Mouse (Mus musculus): ENCODE measurements around the gene Catsper2. TPM values are rescaled to one million over a fixed set of nuclear protein-coding genes. Genes with fewer than 3 reads are reported as not detected.

Gene Catsper2
- 8.4 and 8.6 TPM in 2 replicates for polyA plus RNA-seq (2012; rRNA removed)

- peak; percentile 89 to 95 for DNase-seq (ENCODE audit: extremely low spot score in 1 of 2, low spot score in 1 of 2)
Observed at GRCm38 (mm10) chr2:121413387-121414042, at the start of gene Catsper2, which contains the start of gene Pdia3. Gene Catsper2 (minus strand): TSS chr2:121413792. Gene Pdia3 (plus strand): TSS chr2:121413775.

- DNase-seq (ENCODE audit: extremely low spot score in 1 of 2, low spot score in 1 of 2) = no peak
Observed at GRCm38 (mm10) chr2:121460071-121460470, 46.5 kb upstream of the Catsper2 start.

- DNase-seq (ENCODE audit: extremely low spot score in 1 of 2, low spot score in 1 of 2) = peak; percentile 61 to 86
Observed at GRCm38 (mm10) chr2:121456692-121457642, 43.4 kb upstream of the Catsper2 start, which contains the start of gene Serinc4. Gene Serinc4 (minus strand): TSS chr2:121456781.

GRCm38 (mm10) chr2:121455534-121455933 lies 41.9 kb upstream of the Catsper2 start:
- DNase-seq (ENCODE audit: extremely low spot score in 1 of 2, low spot score in 1 of 2) = no peak

GRCm38 (mm10) chr2:121453917-121454316 lies 40.3 kb upstream of the Catsper2 start:
- no peak for DNase-seq (ENCODE audit: extremely low spot score in 1 of 2, low spot score in 1 of 2)

GRCm38 (mm10) chr2:121452990-121453389 lies 39.4 kb upstream of the Catsper2 start, which contains the start of gene Hypk:
Gene Hypk (plus strand): TSS chr2:121453290.
- DNase-seq (ENCODE audit: extremely low spot score in 1 of 2, low spot score in 1 of 2) = no peak

GRCm38 (mm10) chr2:121452361-121452760 lies 38.8 kb upstream of the Catsper2 start:
- DNase-seq (ENCODE audit: extremely low spot score in 1 of 2, low spot score in 1 of 2) = no peak

- no peak for DNase-seq (ENCODE audit: extremely low spot score in 1 of 2, low spot score in 1 of 2)
Observed at GRCm38 (mm10) chr2:121450093-121450492, 36.5 kb upstream of the Catsper2 start.

GRCm38 (mm10) chr2:121449545-121450011 lies 36.0 kb upstream of the Catsper2 start:
- peak in 1 of 2 experiments; percentile 38 for DNase-seq (ENCODE audit: extremely low spot score in 1 of 2, low spot score in 1 of 2)

- DNase-seq (ENCODE audit: extremely low spot score in 1 of 2, low spot score in 1 of 2) = peak; percentile 98
Observed at GRCm38 (mm10) chr2:121448739-121449535, 35.3 kb upstream of the Catsper2 start, which contains the start of gene Serf2. Gene Serf2 (plus strand): TSS chr2:121449195.

GRCm38 (mm10) chr2:121448136-121448535 lies 34.5 kb upstream of the Catsper2 start:
- DNase-seq (ENCODE audit: extremely low spot score in 1 of 2, low spot score in 1 of 2) = peak in 1 of 2 experiments; percentile 56

- no peak for DNase-seq (ENCODE audit: extremely low spot score in 1 of 2, low spot score in 1 of 2)
Observed at GRCm38 (mm10) chr2:121447006-121447405, 33.4 kb upstream of the Catsper2 start.

GRCm38 (mm10) chr2:121446506-121446905 lies 32.9 kb upstream of the Catsper2 start:
- no peak for DNase-seq (ENCODE audit: extremely low spot score in 1 of 2, low spot score in 1 of 2)

- no peak for DNase-seq (ENCODE audit: extremely low spot score in 1 of 2, low spot score in 1 of 2)
Observed at GRCm38 (mm10) chr2:121445117-121445516, 31.5 kb upstream of the Catsper2 start.

- DNase-seq (ENCODE audit: extremely low spot score in 1 of 2, low spot score in 1 of 2) = no peak
Observed at GRCm38 (mm10) chr2:121444178-121444577, 30.6 kb upstream of the Catsper2 start, which contains the start of gene Ell3. Gene Ell3 (minus strand): TSS chr2:121444278.

- DNase-seq (ENCODE audit: extremely low spot score in 1 of 2, low spot score in 1 of 2) = no peak
Observed at GRCm38 (mm10) chr2:121443068-121443349, 29.4 kb upstream of the Catsper2 start.

GRCm38 (mm10) chr2:121442259-121443067 lies 28.9 kb upstream of the Catsper2 start:
- no peak for DNase-seq (ENCODE audit: extremely low spot score in 1 of 2, low spot score in 1 of 2)

GRCm38 (mm10) chr2:121441800-121442199 lies 28.2 kb upstream of the Catsper2 start:
- DNase-seq (ENCODE audit: extremely low spot score in 1 of 2, low spot score in 1 of 2) = no peak

- DNase-seq (ENCODE audit: extremely low spot score in 1 of 2, low spot score in 1 of 2) = no peak
Observed at GRCm38 (mm10) chr2:121440834-121441605, 27.4 kb upstream of the Catsper2 start.

Measured in frontal cortex, adult 2 months (tissue).